Mouse (Mus musculus) lung, embryonic 14.5 days (tissue): ENCODE results near the gene Sf3b2. TPM values are rescaled to one million over a fixed set of nuclear protein-coding genes. Genes with fewer than 3 reads are reported as not detected.

Experiments
- ATAC-seq: fragments of 200-750 bp; cut with Nextera tagmentation; 2 replicates; pipeline ENCODE4 v1.8.0; 2017; ENCODE audit warnings: mild to moderate bottlenecking, moderate TSS enrichment, moderate library complexity; ENCODE audit not compliant: insufficient read depth
- DNase-seq: peaks from one replicate; pipeline ENCODE4 v3.0.0-alpha.2; 2015
- H3K27ac ChIP-seq: fragments of 300-500 bp; sonication (generic); 2 replicates; pipeline ENCODE4 v1.5.1; 2014; ENCODE audit warnings: low read depth, mild to moderate bottlenecking, moderate library complexity
- H3K27me3 ChIP-seq: fragments of 300-500 bp; sonication (generic); 2 replicates; pipeline ENCODE4 v1.6.1; 2014; ENCODE audit warnings: low read length, control low read depth; ENCODE audit not compliant: insufficient read depth
- H3K36me3 ChIP-seq: fragments of 300-500 bp; sonication (generic); 2 replicates; pipeline ENCODE4 v1.6.1; 2014; ENCODE audit warnings: control low read depth; ENCODE audit not compliant: insufficient read depth
- H3K4me1 ChIP-seq: fragments of 300-500 bp; sonication (generic); 2 replicates; pipeline ENCODE4 v1.6.1; 2014; ENCODE audit warnings: antibody characterized with exemption, control low read depth; ENCODE audit not compliant: insufficient read depth
- H3K4me2 ChIP-seq: fragments of 300-500 bp; sonication (generic); 2 replicates; pipeline ENCODE4 v1.6.1; 2014; ENCODE audit warnings: mild to moderate bottlenecking
- H3K4me3 ChIP-seq: fragments of 300-500 bp; sonication (generic); 2 replicates; pipeline ENCODE4 v1.5.1; 2014; ENCODE audit warnings: low read depth, low read length
- H3K9ac ChIP-seq: fragments of 300-500 bp; sonication (generic); 2 replicates; pipeline ENCODE4 v1.6.1; 2014
- H3K9me3 ChIP-seq: fragments of 300-500 bp; sonication (generic); 2 replicates; pipeline ENCODE4 v1.6.1; 2016; ENCODE audit warnings: low read depth, low read length, control low read depth
- CTCF ChIP-seq: IDR thresholded peaks from 2 replicates; pipeline ENCODE4 v1.5.1; 2016; ENCODE audit warnings: antibody characterized with exemption, low read depth
- WGBS: fragments of 180-500 bp; shearing (Covaris S2); extraction: QIAGEN DNeasy Blood & Tissue Kit; methylation state at CpG from one replicate; pipeline ENCODE4 v1.1.7; 2014; 5-methylcytosine and 5-hydroxymethylcytosine counted together
- polyA plus RNA-seq: library from polyadenylated mRNA; unstranded; fragments of >200 nt; fragmentation: Nextera tagmentation; extraction: Ambion mirVana; gene quantifications from 2 replicates; pipeline ENCODE4 v1.2.1, GENCODE M21; 2014

The Sf3b2 gene
- polyA plus RNA-seq, 1 experiment from 2014 or later: 368 TPM

DNA sequence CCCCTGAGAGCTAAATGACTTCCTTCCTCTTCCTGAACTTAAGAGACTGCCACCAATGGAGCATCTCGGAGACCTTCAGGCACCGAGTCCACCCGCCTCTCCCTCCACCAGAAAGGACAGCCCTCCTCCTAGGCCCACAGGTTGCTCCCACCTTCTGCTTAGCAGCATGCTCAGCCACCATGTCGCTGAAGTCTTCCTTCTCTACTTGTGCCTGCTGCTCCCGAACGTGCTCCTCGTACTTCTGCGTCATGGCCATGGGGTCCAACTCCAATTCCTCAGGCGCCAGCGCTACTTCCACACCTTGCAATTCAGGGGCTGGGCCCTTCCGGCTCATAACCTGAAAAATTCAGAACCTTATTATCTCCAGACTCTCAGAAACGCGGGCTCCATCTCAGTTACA is 20.6 kb downstream of the Sf3b2 start:
- Histone ChIP-seq H3K4me2 (no peak overlapping the region), H3K36me3 (peaks cover 59% of the 10 kb centered on the region), H3K9me3 (no peaks in the 10 kb centered on the region), H3K4me1 (0 out of 2 replicates have a peak, but pooled peaks cover 2% of the 10 kb centered on the region), H3K9ac (no peak overlapping the region), H3K27me3 (no peaks in the 10 kb centered on the region), H3K27ac (peak overlapping the region; percentile 90; the same call in 1 of the 2 replicates), H3K4me3 (no peak overlapping the region)
- 89% methylated on average over 13 of the region's 13 CpGs for WGBS
- ATAC-seq: no peak
- DNase-seq: no peak
- no peak for TF ChIP-seq CTCF

DNA sequence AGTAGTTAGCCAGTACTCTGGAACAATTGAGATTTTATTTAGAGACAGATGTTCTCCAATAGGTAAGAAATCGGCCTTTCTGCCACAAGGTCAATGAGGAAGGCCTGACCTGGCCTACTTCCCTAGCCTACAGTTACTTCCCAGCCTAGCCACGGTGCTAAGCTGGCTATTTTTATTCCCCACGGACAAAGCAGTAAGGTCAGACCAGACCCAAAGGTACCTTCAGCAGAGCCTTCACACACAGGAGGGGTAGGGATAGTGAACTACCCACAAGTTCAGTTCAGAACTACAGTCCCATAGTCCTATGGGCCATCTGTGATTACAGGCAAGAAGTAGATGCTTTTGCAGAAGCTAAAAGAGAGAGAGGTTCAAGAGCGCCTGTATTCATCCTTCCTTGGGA is 21.3 kb downstream of the Sf3b2 start:
- H3K9me3 ChIP-seq: no peaks in the 10 kb centered on the region
- H3K27ac ChIP-seq: peak overlapping the region; percentile 90
- DNase-seq: no peak
- H3K36me3 ChIP-seq: peaks cover 52% of the 10 kb centered on the region
- TF ChIP-seq CTCF: no peak
- H3K27me3 ChIP-seq: no peaks in the 10 kb centered on the region
- no peak overlapping the region for H3K4me3 ChIP-seq
- 0 out of 2 replicates have a peak, but pooled peaks cover 2% of the 10 kb centered on the region for H3K4me1 ChIP-seq
- H3K4me2 ChIP-seq: peak overlapping the region; percentile 71
- no peak for ATAC-seq
- 63% methylated on average over 4 of the region's 4 CpGs for WGBS
- H3K9ac ChIP-seq: peak overlapping the region; percentile 93

DNA sequence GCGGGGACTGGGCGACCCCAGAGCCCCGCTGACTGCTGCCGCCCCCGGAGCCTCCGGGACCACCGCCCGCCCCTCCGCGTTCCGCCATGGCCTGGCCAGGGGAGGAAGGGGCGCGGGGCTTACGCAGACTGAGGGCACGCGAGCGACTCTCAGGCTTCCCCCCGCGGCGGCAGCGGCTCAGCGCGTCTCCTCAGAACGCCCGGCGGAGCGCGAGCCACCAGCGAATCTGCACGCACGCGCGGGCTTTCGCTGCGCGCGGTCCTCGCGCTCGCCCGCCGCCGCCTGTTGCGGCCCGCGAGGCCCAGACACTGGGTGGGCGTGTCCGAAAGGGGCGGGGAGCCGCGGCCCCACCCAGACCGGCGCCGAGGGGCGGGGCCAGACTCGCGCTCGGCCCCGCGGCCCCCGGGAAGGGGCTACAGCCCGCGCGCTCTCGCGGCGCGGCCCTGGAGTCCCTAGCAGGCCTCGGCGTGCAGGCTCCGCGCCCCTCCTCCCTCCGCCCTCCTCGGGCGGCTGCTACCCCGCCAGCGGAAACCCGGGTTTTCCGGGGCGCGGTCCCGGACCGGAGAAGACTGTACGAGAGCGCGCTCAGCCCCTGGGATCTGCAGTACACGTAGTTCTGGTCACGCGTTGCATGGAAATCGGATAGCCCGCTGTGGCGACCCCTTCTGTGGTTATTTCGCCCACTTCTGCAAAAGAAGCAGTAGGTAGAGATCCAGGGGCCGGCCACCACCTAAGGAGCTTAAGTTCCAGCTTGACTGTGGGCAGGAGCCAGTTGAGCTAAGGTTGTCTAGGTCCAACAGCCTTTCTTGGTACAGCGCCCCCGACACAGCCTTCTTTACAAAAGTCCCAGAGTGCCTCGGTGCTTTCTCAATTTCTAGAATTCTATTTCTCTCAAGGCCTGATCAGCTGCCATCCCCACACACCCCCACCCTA is 22.2 kb downstream of the Sf3b2 start, which contains the start of gene Pacs1:
Pacs1 (minus strand) TSS at position 319 of the 933 bp plus-strand sequence.
- TF ChIP-seq CTCF: peak; percentile 18; the same call in 1 of the 2 replicates
- Histone ChIP-seq H3K4me2 (peak within 1 kb of the TSS; percentile 71), H3K4me1 (0 out of 2 replicates have a peak, but pooled peaks cover 2% of the 10 kb centered on the region), H3K36me3 (peaks cover 44% of the 10 kb centered on the region), H3K27ac (peak within 1 kb of the TSS; percentile 90), H3K9me3 (no peaks in the 10 kb centered on the region), H3K27me3 (no peaks in the 10 kb centered on the region), H3K9ac (peak within 1 kb of the TSS; percentile 93), H3K4me3 (peak within 1 kb of the TSS; percentile 92)
- peak; percentile 96 for DNase-seq
- under 1% methylated on average over 82 of the region's 97 CpGs for WGBS
- peak; percentile 90 for ATAC-seq

DNA sequence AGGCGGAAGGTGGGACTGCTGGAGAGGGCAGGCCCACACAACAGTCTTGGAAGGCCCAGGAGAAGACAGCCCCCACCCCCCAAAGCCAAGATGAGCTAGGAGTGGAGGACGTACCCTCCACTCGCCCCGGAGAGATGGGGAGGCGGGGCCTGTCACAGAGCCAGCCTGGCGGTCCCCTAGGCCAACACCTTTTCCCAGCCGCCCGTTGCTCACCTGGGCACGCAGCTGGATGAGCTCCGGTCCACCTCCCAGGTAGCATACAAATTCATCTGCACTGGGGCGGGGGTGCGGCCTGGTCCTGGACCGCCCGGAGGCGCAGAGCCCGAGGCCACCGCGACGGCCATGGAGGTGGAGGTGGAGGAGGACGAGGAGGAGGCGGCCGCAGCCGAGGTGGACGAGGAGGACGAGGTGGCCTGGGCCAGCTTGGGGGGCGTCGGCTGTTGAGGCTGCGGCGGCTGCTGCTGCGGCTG is 22.9 kb downstream of the Sf3b2 start:
- Histone ChIP-seq H3K9ac (peak overlapping the region; percentile 93), H3K27ac (peak overlapping the region; percentile 90), H3K4me1 (0 out of 2 replicates have a peak, but pooled peaks cover 2% of the 10 kb centered on the region), H3K4me2 (peak overlapping the region; percentile 71), H3K9me3 (no peaks in the 10 kb centered on the region), H3K4me3 (peak overlapping the region; percentile 92), H3K36me3 (peaks cover 37% of the 10 kb centered on the region), H3K27me3 (no peaks in the 10 kb centered on the region)
- peak; percentile 55 for ATAC-seq
- TF ChIP-seq CTCF: no peak
- under 1% methylated on average over 28 of the region's 30 CpGs for WGBS
- peak; percentile 56 for DNase-seq

DNA sequence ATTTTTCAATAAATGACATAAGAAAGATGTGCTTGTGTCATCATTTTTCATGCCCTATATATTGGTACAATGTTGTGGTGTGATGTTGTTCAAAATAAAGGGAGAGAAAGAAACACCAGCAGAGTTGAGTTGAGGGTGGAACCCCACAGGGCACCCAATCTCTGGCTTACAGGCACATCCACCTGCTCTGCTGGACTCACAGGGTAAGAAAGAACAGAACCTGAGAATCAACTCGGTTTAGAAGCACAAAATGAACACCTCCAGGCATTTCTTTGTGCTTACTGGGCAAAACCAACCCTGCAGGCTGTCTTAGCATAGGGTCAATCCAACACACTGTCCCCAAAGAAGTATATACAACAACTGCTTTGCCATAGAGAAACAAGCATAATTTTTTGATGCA is 23.8 kb downstream of the Sf3b2 start:
- no peak for TF ChIP-seq CTCF
- no peak overlapping the region for H3K27ac ChIP-seq
- ATAC-seq (no peak), DNase-seq (no peak)
- no peak overlapping the region for H3K9ac ChIP-seq
- H3K4me1 ChIP-seq: 0 out of 2 replicates have a peak, but pooled peaks cover 2% of the 10 kb centered on the region
- H3K27me3 ChIP-seq: no peaks in the 10 kb centered on the region
- peak overlapping the region; percentile 92 for H3K4me3 ChIP-seq
- peaks cover 28% of the 10 kb centered on the region for H3K36me3 ChIP-seq
- H3K9me3 ChIP-seq: no peaks in the 10 kb centered on the region
- WGBS: 26% methylated on average over 1 of the region's 1 CpGs
- peak overlapping the region; percentile 71 for H3K4me2 ChIP-seq

DNA sequence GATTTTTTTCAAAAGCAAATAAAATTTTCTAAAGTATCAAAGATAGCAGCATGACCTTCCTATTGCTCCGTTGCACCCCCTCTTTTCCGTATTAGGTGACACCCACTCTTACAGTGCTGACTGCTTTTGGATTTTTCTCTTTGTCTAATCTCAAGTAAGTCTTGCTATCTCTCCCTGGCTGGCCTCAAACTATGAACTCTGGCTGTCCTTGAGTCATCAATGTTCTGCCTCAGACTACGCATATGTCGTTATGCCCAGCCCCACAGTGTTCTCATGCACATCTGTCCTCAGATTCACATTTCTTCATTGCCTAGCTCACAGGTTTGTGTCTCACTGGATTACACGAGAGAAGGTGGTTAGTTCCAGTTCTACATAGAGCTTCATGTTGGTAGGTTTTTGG is 25.9 kb downstream of the Sf3b2 start:
- H3K4me2 ChIP-seq: no peak overlapping the region
- H3K36me3 ChIP-seq: peaks cover 9% of the 10 kb centered on the region
- 0 out of 2 replicates have a peak, but pooled peaks cover 2% of the 10 kb centered on the region for H3K4me1 ChIP-seq
- ATAC-seq: no peak
- H3K27ac ChIP-seq: no peak overlapping the region
- no peak overlapping the region for H3K9ac ChIP-seq
- WGBS: 77% methylated on average over 5 of the region's 5 CpGs
- no peak for DNase-seq
- no peak for TF ChIP-seq CTCF
- no peaks in the 10 kb centered on the region for H3K27me3 ChIP-seq
- H3K9me3 ChIP-seq: no peaks in the 10 kb centered on the region
- no peak overlapping the region for H3K4me3 ChIP-seq

DNA sequence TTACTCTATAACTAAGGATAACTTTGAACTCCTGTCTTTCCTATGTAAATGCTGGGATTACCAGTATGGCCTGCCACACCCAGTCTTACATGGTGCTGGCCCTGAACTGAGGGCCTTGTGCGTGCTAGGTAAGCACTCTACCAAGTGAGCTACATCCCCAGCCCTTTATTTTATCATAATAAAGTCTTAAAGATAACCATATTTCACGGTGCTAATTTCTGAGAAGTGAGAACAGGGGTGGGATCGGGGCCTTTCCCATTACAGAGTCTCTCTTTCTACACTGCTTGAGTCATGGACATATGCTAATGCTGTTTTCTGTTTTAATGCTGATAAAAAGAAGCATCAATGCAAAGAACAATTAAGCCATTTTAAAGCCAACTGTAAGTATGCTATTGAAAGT is 26.4 kb downstream of the Sf3b2 start:
- H3K36me3 ChIP-seq: peaks cover 3% of the 10 kb centered on the region
- 0 out of 2 replicates have a peak, but pooled peaks cover 2% of the 10 kb centered on the region for H3K4me1 ChIP-seq

More for the DNA sequence above, 26.4 kb downstream of the Sf3b2 start:
- Histone ChIP-seq H3K27me3 (no peaks in the 10 kb centered on the region), H3K27ac (no peak overlapping the region), H3K9ac (no peak overlapping the region), H3K4me3 (no peak overlapping the region), H3K9me3 (no peaks in the 10 kb centered on the region), H3K4me2 (no peak overlapping the region)
- DNase-seq (no peak), ATAC-seq (no peak)
- 87% methylated on average over 3 of the region's 3 CpGs for WGBS
- TF ChIP-seq CTCF: no peak
